Mouse (Mus musculus): Measurements from ENCODE around the gene Vps13c. TPM values are rescaled to one million over a fixed set of nuclear protein-coding genes. Genes with fewer than 3 reads are reported as not detected.
A peak's percentile ranks its signal among the peaks of the same experiment; 100 is the strongest.

The Vps13c gene
- polyA plus RNA-seq, 1 experiment from 2014 or later = 3.1 TPM

GRCm38 (mm10) chr9:67813171-67813570 lies 27.0 kb upstream of the Vps13c start:
- H3K4me2 ChIP-seq = no peak overlapping the region
- H3K36me3 ChIP-seq = no peaks in the 10 kb centered on the region
- no peak overlapping the region for H3K4me3 ChIP-seq (replicated peaks)
- no peaks in the 10 kb centered on the region for H3K9me3 ChIP-seq
- 40% methylated on average over 4 of the region's 4 CpGs for WGBS
- H3K27ac ChIP-seq = peak overlapping the region; percentile 91
- H3K9ac ChIP-seq (replicated peaks) = no peak overlapping the region
- no peak for ATAC-seq (ENCODE audit: insufficient number of reproducible peaks, insufficient read depth, low FRiP score, low TSS enrichment, low read depth)
- peaks cover 38% of the 10 kb centered on the region for H3K4me1 ChIP-seq (replicated peaks)
- no peaks in the 10 kb centered on the region for H3K27me3 ChIP-seq

- Histone ChIP-seq H3K4me2 (peak overlapping the region; percentile 43), H3K4me3 (replicated peaks) (no peak overlapping the region), H3K27me3 (no peaks in the 10 kb centered on the region), H3K27ac (peak overlapping the region; percentile 91), H3K4me1 (replicated peaks) (peaks cover 43% of the 10 kb centered on the region), H3K36me3 (no peaks in the 10 kb centered on the region), H3K9ac (replicated peaks) (no peak overlapping the region), H3K9me3 (no peaks in the 10 kb centered on the region)
- 1% methylated on average over 8 of the region's 8 CpGs for WGBS
- peak; percentile 79 for ATAC-seq (ENCODE audit: insufficient number of reproducible peaks, insufficient read depth, low FRiP score, low TSS enrichment, low read depth)
These were observed 26.4 kb upstream of the Vps13c start for GRCm38 (mm10) chr9:67813665-67814337.

GRCm38 (mm10) chr9:67816172-67816928 lies 23.8 kb upstream of the Vps13c start:
- Histone ChIP-seq H3K27ac (0 out of 2 replicates have a peak overlapping the region, but pooled peaks have one; percentile 23), H3K36me3 (no peaks in the 10 kb centered on the region), H3K4me3 (replicated peaks) (no peak overlapping the region), H3K9ac (replicated peaks) (no peak overlapping the region), H3K4me2 (no peak overlapping the region), H3K27me3 (no peaks in the 10 kb centered on the region), H3K9me3 (no peaks in the 10 kb centered on the region), H3K4me1 (replicated peaks) (peaks cover 43% of the 10 kb centered on the region)
- no peak; the same call in 1 of the 2 replicates for ATAC-seq (ENCODE audit: insufficient number of reproducible peaks, insufficient read depth, low FRiP score, low TSS enrichment, low read depth)
- 71% methylated on average over 2 of the region's 2 CpGs for WGBS

GRCm38 (mm10) chr9:67817898-67818667 lies 22.1 kb upstream of the Vps13c start:
- 31% methylated on average over 10 of the region's 10 CpGs for WGBS
- Histone ChIP-seq H3K4me2 (no peak overlapping the region), H3K27ac (0 out of 2 replicates have a peak overlapping the region, but pooled peaks have one; percentile 45), H3K4me1 (replicated peaks) (peaks cover 38% of the 10 kb centered on the region), H3K4me3 (replicated peaks) (no peak overlapping the region), H3K27me3 (no peaks in the 10 kb centered on the region), H3K9ac (replicated peaks) (no peak overlapping the region), H3K9me3 (no peaks in the 10 kb centered on the region), H3K36me3 (no peaks in the 10 kb centered on the region)
- peak; percentile 49; the same call in 1 of the 2 replicates for ATAC-seq (ENCODE audit: insufficient number of reproducible peaks, insufficient read depth, low FRiP score, low TSS enrichment, low read depth)

GRCm38 (mm10) chr9:67818668-67818950 lies 21.6 kb upstream of the Vps13c start:
- Histone ChIP-seq H3K27me3 (no peaks in the 10 kb centered on the region), H3K4me1 (replicated peaks) (peaks cover 41% of the 10 kb centered on the region), H3K36me3 (no peaks in the 10 kb centered on the region), H3K4me2 (no peak overlapping the region), H3K27ac (no peak overlapping the region), H3K4me3 (replicated peaks) (no peak overlapping the region), H3K9me3 (no peaks in the 10 kb centered on the region), H3K9ac (replicated peaks) (no peak overlapping the region)
- ATAC-seq (ENCODE audit: insufficient number of reproducible peaks, insufficient read depth, low FRiP score, low TSS enrichment, low read depth) = no peak
- 81% methylated on average over 4 of the region's 4 CpGs for WGBS

GRCm38 (mm10) chr9:67823131-67823530 lies 17.1 kb upstream of the Vps13c start:
- Histone ChIP-seq H3K27me3 (no peaks in the 10 kb centered on the region), H3K4me2 (no peak overlapping the region), H3K36me3 (no peaks in the 10 kb centered on the region), H3K4me3 (replicated peaks) (no peak overlapping the region), H3K4me1 (replicated peaks) (peaks cover 12% of the 10 kb centered on the region), H3K9me3 (no peaks in the 10 kb centered on the region), H3K27ac (no peak overlapping the region), H3K9ac (replicated peaks) (no peak overlapping the region)
- whole genome bisulfite sequencing = 39% methylated on average over 5 of the region's 5 CpGs
- no peak for ATAC-seq (ENCODE audit: insufficient number of reproducible peaks, insufficient read depth, low FRiP score, low TSS enrichment, low read depth)

- peaks cover 18% of the 10 kb centered on the region for H3K27me3 ChIP-seq
- no peak overlapping the region for H3K27ac ChIP-seq
- 82% methylated on average over 7 of the region's 7 CpGs for WGBS
- no peaks in the 10 kb centered on the region for H3K36me3 ChIP-seq
- no peak for ATAC-seq (ENCODE audit: insufficient number of reproducible peaks, insufficient read depth, low FRiP score, low TSS enrichment, low read depth)
- H3K4me2 ChIP-seq = no peak overlapping the region
- H3K9ac ChIP-seq (replicated peaks) = no peak overlapping the region
- H3K4me1 ChIP-seq (replicated peaks) = peaks cover 6% of the 10 kb centered on the region; the same call in 1 of the 2 replicates
- H3K9me3 ChIP-seq = no peaks in the 10 kb centered on the region
- no peak overlapping the region for H3K4me3 ChIP-seq (replicated peaks)
These were observed 14.7 kb upstream of the Vps13c start for GRCm38 (mm10) chr9:67825527-67825926.

- H3K9me3 ChIP-seq = no peaks in the 10 kb centered on the region
- H3K27me3 ChIP-seq = peaks cover 40% of the 10 kb centered on the region
- WGBS = 11% methylated on average over 3 of the region's 3 CpGs
- H3K4me2 ChIP-seq = no peak overlapping the region
- ATAC-seq (ENCODE audit: insufficient number of reproducible peaks, insufficient read depth, low FRiP score, low TSS enrichment, low read depth) = no peak
- H3K27ac ChIP-seq = no peak overlapping the region
- H3K9ac ChIP-seq (replicated peaks) = no peak overlapping the region
- H3K4me1 ChIP-seq (replicated peaks) = peaks cover 15% of the 10 kb centered on the region
- no peaks in the 10 kb centered on the region for H3K36me3 ChIP-seq
- H3K4me3 ChIP-seq (replicated peaks) = no peak overlapping the region
These were observed 12.0 kb upstream of the Vps13c start for GRCm38 (mm10) chr9:67828182-67828581.

- Histone ChIP-seq H3K4me3 (replicated peaks) (peak overlapping the region; percentile 61), H3K9ac (replicated peaks) (peak overlapping the region; percentile 63), H3K27ac (peak overlapping the region; percentile 17; the same call in 1 of the 2 replicates), H3K27me3 (peaks cover 43% of the 10 kb centered on the region), H3K4me2 (peak overlapping the region; percentile 92), H3K36me3 (no peaks in the 10 kb centered on the region), H3K4me1 (replicated peaks) (peaks cover 11% of the 10 kb centered on the region), H3K9me3 (no peaks in the 10 kb centered on the region)
- WGBS = 2% methylated on average over 74 of the region's 84 CpGs
- ATAC-seq (ENCODE audit: insufficient number of reproducible peaks, insufficient read depth, low FRiP score, low TSS enrichment, low read depth) = peak; percentile 82
These were observed 9.5 kb upstream of the Vps13c start for GRCm38 (mm10) chr9:67830411-67831358.

- H3K4me3 ChIP-seq (replicated peaks) = peak overlapping the region; percentile 61
- no peaks in the 10 kb centered on the region for H3K36me3 ChIP-seq
- peaks cover 43% of the 10 kb centered on the region for H3K27me3 ChIP-seq
- no peaks in the 10 kb centered on the region for H3K9me3 ChIP-seq
- peaks cover 11% of the 10 kb centered on the region for H3K4me1 ChIP-seq (replicated peaks)
- H3K4me2 ChIP-seq = peak overlapping the region; percentile 92
- 2% methylated on average over 57 of the region's 57 CpGs for WGBS
- peak; percentile 54 for ATAC-seq (ENCODE audit: insufficient number of reproducible peaks, insufficient read depth, low FRiP score, low TSS enrichment, low read depth)
- peak overlapping the region; percentile 17; the same call in 1 of the 2 replicates for H3K27ac ChIP-seq
- peak overlapping the region; percentile 63 for H3K9ac ChIP-seq (replicated peaks)
These were observed 8.7 kb upstream of the Vps13c start for GRCm38 (mm10) chr9:67831359-67832045.
